Mouse (Mus musculus): Measurements from ENCODE around the gene Ciz1.

- TF ChIP-seq CTCF (IDR thresholded peaks at IDR 0.05; ENCODE audit: low read depth, low read length) (no peak), TAL1 (conservative IDR thresholded peaks at IDR 0.05; ENCODE audit: low read depth, low read length) (no peak)
Observed at GRCm38 (mm10) chr2:32361437-32361836, 9.3 kb downstream of the Ciz1 start.

Data from G1E (cell line).